Mouse (Mus musculus): ENCODE measurements around the gene Zscan5b. TPM values are rescaled to one million over a fixed set of nuclear protein-coding genes. Genes with fewer than 3 reads are reported as not detected.

Gene Zscan5b
- not detected for polyA plus RNA-seq (2017; shearing (Covaris generic))

GRCm38 (mm10) chr7:6221978-6222377 lies at the start of gene Zscan5b:
Gene Zscan5b (plus strand): TSS chr7:6222278.

DNA sequence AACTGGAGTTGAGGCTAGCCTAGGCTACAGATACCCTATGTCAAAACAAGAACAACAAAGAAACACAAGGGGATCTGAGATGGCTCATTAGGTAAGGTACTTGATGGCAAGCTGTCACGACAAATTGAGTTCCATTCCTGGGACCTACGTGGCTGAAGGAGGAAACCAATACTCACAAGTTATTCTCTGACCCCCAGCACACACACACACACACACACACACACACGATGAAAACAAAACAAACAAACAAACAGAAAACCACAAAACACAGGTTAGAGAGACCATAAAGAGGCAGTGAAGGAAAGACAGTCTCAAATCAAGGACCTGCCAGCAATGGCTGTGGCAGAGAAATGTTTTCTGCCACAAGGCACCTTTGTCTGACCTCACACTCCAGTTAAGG lies 25.3 kb upstream of the Zscan5b start, which contains the start of gene Galp:
Galp (plus strand) TSS at position 301 of the 400 bp plus-strand sequence.

GRCm38 (mm10) chr7:6252410-6252809 lies 30.3 kb downstream of the Zscan5b start, which contains the start of gene Epp13:
Gene Epp13 (plus strand): TSS chr7:6252710.

GRCm38 (mm10) chr7:6285842-6286705 lies 64.0 kb downstream of the Zscan5b start, which contains the start of gene Zfp667:
Gene Zfp667 (plus strand): TSS chr7:6286579.

Other genes starting within 250 kb of the Zscan5b start
- gene Vmn1r65, start 211.3 kb upstream of the Zscan5b start, polyA plus RNA-seq (2017; shearing (Covaris generic)), result not detected
- gene Nlrp4c, start 177.1 kb upstream of the Zscan5b start, polyA plus RNA-seq (2017; shearing (Covaris generic)), result not detected
- gene Zfp787, start 66.3 kb upstream of the Zscan5b start, polyA plus RNA-seq (2017; shearing (Covaris generic)), result 32.6 TPM
- 24.7 TPM for gene Zfp444, start 50.1 kb upstream of the Zscan5b start, polyA plus RNA-seq (2017; shearing (Covaris generic))
- gene Galp, start 25.2 kb upstream of the Zscan5b start, polyA plus RNA-seq (2017; shearing (Covaris generic)), result not detected
- gene Epp13, start 30.4 kb downstream of the Zscan5b start, polyA plus RNA-seq (2017; shearing (Covaris generic)), result not detected
- gene Zfp667, start 64.3 kb downstream of the Zscan5b start, polyA plus RNA-seq (2017; shearing (Covaris generic)), result 4.7 TPM
- 0.31 TPM for gene Zfp583, start 109.0 kb downstream of the Zscan5b start, polyA plus RNA-seq (2017; shearing (Covaris generic))
- gene Gm3854, start 121.5 kb downstream of the Zscan5b start, polyA plus RNA-seq (2017; shearing (Covaris generic)), result 0.24 TPM
- gene Zfp78, start 141.0 kb downstream of the Zscan5b start, polyA plus RNA-seq (2017; shearing (Covaris generic)), result 2.4 TPM
- 9.6 TPM for gene Zfp28, start 161.0 kb downstream of the Zscan5b start, polyA plus RNA-seq (2017; shearing (Covaris generic))
- gene Smim17, start 176.4 kb downstream of the Zscan5b start, polyA plus RNA-seq (2017; shearing (Covaris generic)), result not detected
- gene Gm20715, start 188.0 kb downstream of the Zscan5b start, polyA plus RNA-seq (2017; shearing (Covaris generic)), result not detected
- not detected for gene Olfr1344, start 216.4 kb downstream of the Zscan5b start, polyA plus RNA-seq (2017; shearing (Covaris generic))
- 0.09 TPM for gene Olfr1336, start 233.9 kb downstream of the Zscan5b start, polyA plus RNA-seq (2017; shearing (Covaris generic))
- not detected for gene Olfr1346, start 244.8 kb downstream of the Zscan5b start, polyA plus RNA-seq (2017; shearing (Covaris generic))

Measured in effector memory CD4-positive, alpha-beta T cell, adult 5 months (primary cell).